Mouse (Mus musculus): ENCODE measurements around the gene 2210016L21Rik.

GRCm38 (mm10) chr5:114980122-114980748 lies 38.3 kb downstream of the 2210016L21Rik start:
- TF ChIP-seq CTCF (IDR thresholded peaks at IDR 0.05) = no peak
- TF ChIP-seq POLR2A (IDR thresholded peaks at IDR 0.05; ENCODE audit: insufficient read depth, low read depth, low read length) = no peak

All from heart, adult 2 months (tissue).